Mouse (Mus musculus) embryonic facial prominence, embryonic 10.5 days (tissue): ENCODE measurements around the gene Olfr1106. TPM values are rescaled to one million over a fixed set of nuclear protein-coding genes. Genes with fewer than 3 reads are reported as not detected.

ENCODE experiments used
- DNase-seq: peaks from one replicate; pipeline ENCODE4 v3.0.0-alpha.2; 2017; ENCODE audit warnings: low spot score
- H3K27ac ChIP-seq: fragments of 300-500 bp; sonication (generic); replicated peaks from 2 replicates; pipeline ENCODE4 v1.5.1; 2016; ENCODE audit warnings: mild to moderate bottlenecking
- H3K27me3 ChIP-seq: fragments of 300-500 bp; sonication (generic); replicated peaks from 2 replicates; pipeline ENCODE4 v1.6.1; 2016; ENCODE audit warnings: low read depth, mild to moderate bottlenecking; ENCODE audit not compliant: poor library complexity, severe bottlenecking
- H3K36me3 ChIP-seq: fragments of 300-500 bp; sonication (generic); replicated peaks from 2 replicates; pipeline ENCODE4 v1.6.1; 2016; ENCODE audit warnings: mild to moderate bottlenecking, moderate library complexity
- H3K4me1 ChIP-seq: fragments of 300-500 bp; sonication (generic); 2 replicates; pipeline ENCODE4 v1.6.1; 2016
- H3K4me3 ChIP-seq: fragments of 300-500 bp; sonication (generic); 2 replicates; pipeline ENCODE4 v1.5.1; 2016; ENCODE audit warnings: mild to moderate bottlenecking, moderate library complexity
- H3K9me3 ChIP-seq: fragments of 300-500 bp; sonication (generic); 2 replicates; pipeline ENCODE4 v1.6.1; 2016; ENCODE audit warnings: mild to moderate bottlenecking
- WGBS: fragments of 180-500 bp; shearing (Covaris S2); methylation state at CpG from one replicate; pipeline ENCODE4 v1.1.7; 2016; 5-methylcytosine and 5-hydroxymethylcytosine counted together
- polyA plus RNA-seq: library from polyadenylated mRNA; unstranded; fragments of >200 nt; fragmentation: Nextera tagmentation; extraction: Ambion mirVana; gene quantifications from 2 replicates; pipeline ENCODE4 v1.2.1, GENCODE M21; 2016

Olfr1106 gene
- polyA plus RNA-seq: not detected in 2 replicates

DNA sequence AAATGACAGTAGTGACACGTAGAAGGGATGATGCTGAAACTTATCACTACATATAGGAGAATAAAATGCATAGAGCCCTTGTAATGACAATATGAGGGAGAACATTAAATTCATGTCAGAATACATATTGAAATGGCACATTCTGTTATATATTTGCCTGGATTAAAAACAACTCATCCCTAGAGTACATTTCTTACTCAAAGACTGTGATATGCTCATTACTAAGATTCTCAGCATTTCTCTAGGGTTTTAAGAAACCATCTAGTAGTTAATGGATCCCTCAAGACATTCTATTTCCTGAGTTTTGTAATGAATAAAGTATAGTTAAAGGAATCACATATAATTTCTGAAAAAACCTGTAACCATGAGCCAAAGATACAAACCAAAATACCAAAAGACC, at the start of gene Olfr1106:
Olfr1106 (minus strand) TSS at position 101 of the 400 bp plus-strand sequence.
- Histone ChIP-seq H3K27ac (no peak within 1 kb of the TSS), H3K36me3 (no peaks in the 10 kb centered on the region), H3K4me1 (no peaks in the 10 kb centered on the region), H3K9me3 (no peaks in the 10 kb centered on the region), H3K4me3 (no peak within 1 kb of the TSS), H3K27me3 (no peaks in the 10 kb centered on the region)
- no peak for DNase-seq
- WGBS: 85% methylated on average over 1 of the region's 1 CpGs

- DNase-seq: no peak
- WGBS: 73% methylated on average over 1 of the region's 1 CpGs
- Histone ChIP-seq H3K27ac (no peak within 1 kb of the TSS), H3K27me3 (no peaks in the 10 kb centered on the region), H3K4me1 (no peaks in the 10 kb centered on the region), H3K36me3 (no peaks in the 10 kb centered on the region), H3K4me3 (no peak within 1 kb of the TSS), H3K9me3 (no peaks in the 10 kb centered on the region)
Observed at GRCm38 (mm10) chr2:87095908-87096307, 43.8 kb upstream of the Olfr1106 start, which contains the start of gene Olfr1109. Olfr1109 (minus strand) TSS chr2:87096008.

DNA sequence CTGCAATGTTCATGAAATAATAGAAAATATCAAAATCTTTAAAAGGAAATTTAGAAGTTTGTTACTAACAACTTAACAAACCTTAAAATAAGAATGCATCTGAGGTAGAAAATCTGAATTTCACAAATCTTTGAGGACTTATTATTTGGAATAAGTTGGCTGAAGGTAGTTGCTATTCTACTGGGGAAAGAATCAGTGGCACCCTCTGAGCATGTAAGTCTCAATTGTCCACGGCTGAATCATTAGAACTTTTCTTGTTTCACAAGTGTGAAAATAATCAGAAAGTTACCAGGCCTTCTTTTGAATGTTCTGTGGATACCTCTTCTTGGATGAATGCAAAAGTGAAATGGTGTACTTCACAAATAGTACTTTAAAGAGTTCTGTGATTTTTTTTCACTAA, 23.6 kb upstream of the Olfr1106 start, which contains the start of gene Olfr1107:
Olfr1107 (minus strand) TSS at position 101 of the 400 bp plus-strand sequence.
- no peaks in the 10 kb centered on the region for H3K4me1 ChIP-seq
- no peak within 1 kb of the TSS for H3K4me3 ChIP-seq
- no peaks in the 10 kb centered on the region for H3K27me3 ChIP-seq
- no peaks in the 10 kb centered on the region for H3K36me3 ChIP-seq
- no peak for DNase-seq
- H3K9me3 ChIP-seq: no peaks in the 10 kb centered on the region
- WGBS: 85% methylated on average over 1 of the region's 1 CpGs
- no peak within 1 kb of the TSS for H3K27ac ChIP-seq

GRCm38 (mm10) chr2:87036431-87036830, 15.6 kb downstream of the Olfr1106 start, which contains the start of gene Olfr1105:
Olfr1105 (minus strand) TSS chr2:87036531.
- Histone ChIP-seq H3K36me3 (no peaks in the 10 kb centered on the region), H3K4me3 (no peak within 1 kb of the TSS), H3K27ac (no peak within 1 kb of the TSS), H3K27me3 (no peaks in the 10 kb centered on the region), H3K4me1 (no peaks in the 10 kb centered on the region), H3K9me3 (no peaks in the 10 kb centered on the region)
- no peak for DNase-seq

- H3K27ac ChIP-seq: no peak within 1 kb of the TSS
- no peaks in the 10 kb centered on the region for H3K9me3 ChIP-seq
- WGBS: 81% methylated on average over 1 of the region's 1 CpGs
- H3K36me3 ChIP-seq: no peaks in the 10 kb centered on the region
- no peak within 1 kb of the TSS for H3K4me3 ChIP-seq
- no peaks in the 10 kb centered on the region for H3K27me3 ChIP-seq
- no peak for DNase-seq
- H3K4me1 ChIP-seq: no peaks in the 10 kb centered on the region
Observed at GRCm38 (mm10) chr2:87026980-87027379, 25.1 kb downstream of the Olfr1106 start, which contains the start of gene Olfr1104. Olfr1104 (minus strand) TSS chr2:87027080.

DNA sequence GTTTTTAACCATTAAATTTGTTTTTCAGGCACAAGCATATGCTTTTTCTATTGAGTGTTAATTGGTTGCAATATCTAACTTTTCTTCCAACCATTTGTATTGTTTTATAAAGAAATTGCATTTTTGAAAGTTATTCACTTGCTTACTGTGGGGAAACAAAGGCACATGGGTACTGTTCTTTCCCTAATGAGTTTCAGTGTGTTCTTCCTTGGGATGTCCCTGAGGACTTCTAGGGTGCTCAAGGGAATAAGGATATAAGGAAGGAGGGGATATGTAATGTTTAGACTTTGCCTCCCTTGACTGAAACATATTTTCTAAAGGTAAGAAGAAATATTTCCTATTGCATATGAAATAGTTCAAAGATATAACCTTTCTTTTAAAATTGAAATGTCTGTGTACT, 54.0 kb downstream of the Olfr1106 start, which contains the start of gene Olfr1102:
Olfr1102 (plus strand) TSS at position 301 of the 400 bp plus-strand sequence.
- H3K4me3 ChIP-seq: no peak within 1 kb of the TSS
- no peaks in the 10 kb centered on the region for H3K36me3 ChIP-seq
- DNase-seq: no peak
- H3K27ac ChIP-seq: no peak within 1 kb of the TSS
- H3K9me3 ChIP-seq: no peaks in the 10 kb centered on the region
- H3K4me1 ChIP-seq: no peaks in the 10 kb centered on the region
- no peaks in the 10 kb centered on the region for H3K27me3 ChIP-seq

Other genes starting within 250 kb of the Olfr1106 start
- not detected in 2 replicates for gene Olfr141, start 242.3 kb downstream of the Olfr1106 start, polyA plus RNA-seq
- gene Olfr1094, start 227.6 kb downstream of the Olfr1106 start, polyA plus RNA-seq: not detected in 2 replicates
- not detected in 2 replicates for gene Olfr1095, start 200.6 kb downstream of the Olfr1106 start, polyA plus RNA-seq
- gene Gm13723, start 177.5 kb downstream of the Olfr1106 start, polyA plus RNA-seq: not detected in 2 replicates
- gene Olfr1097, start 160.1 kb downstream of the Olfr1106 start, polyA plus RNA-seq: not detected in 2 replicates
- gene Olfr1098, start 127.7 kb downstream of the Olfr1106 start, polyA plus RNA-seq: not detected in 2 replicates
- gene Olfr1099, start 91.6 kb downstream of the Olfr1106 start, polyA plus RNA-seq: not detected in 2 replicates
- gene Olfr1100, start 72.3 kb downstream of the Olfr1106 start, polyA plus RNA-seq: not detected in 2 replicates
- gene Olfr1101, start 61.1 kb downstream of the Olfr1106 start, polyA plus RNA-seq: not detected in 2 replicates
- gene Olfr1102, start 53.9 kb downstream of the Olfr1106 start, polyA plus RNA-seq: not detected in 2 replicates
- not detected in 2 replicates for gene Olfr1104, start 25.2 kb downstream of the Olfr1106 start, polyA plus RNA-seq
- not detected in 2 replicates for gene Olfr1105, start 15.7 kb downstream of the Olfr1106 start, polyA plus RNA-seq
- gene Olfr1107, start 23.5 kb upstream of the Olfr1106 start, polyA plus RNA-seq: not detected in 2 replicates
- not detected in 2 replicates for gene Olfr1109, start 43.7 kb upstream of the Olfr1106 start, polyA plus RNA-seq
- not detected in 2 replicates for gene Olfr259, start 62.3 kb upstream of the Olfr1106 start, polyA plus RNA-seq
- not detected in 2 replicates for gene Olfr1110, start 88.0 kb upstream of the Olfr1106 start, polyA plus RNA-seq
- gene Olfr1111, start 100.4 kb upstream of the Olfr1106 start, polyA plus RNA-seq: not detected in 2 replicates
- not detected in 2 replicates for gene Olfr1112, start 135.5 kb upstream of the Olfr1106 start, polyA plus RNA-seq
- gene Olfr1113, start 156.7 kb upstream of the Olfr1106 start, polyA plus RNA-seq: not detected in 2 replicates
- gene Olfr1115, start 195.7 kb upstream of the Olfr1106 start, polyA plus RNA-seq: not detected in 2 replicates
- not detected in 2 replicates for gene Olfr1116, start 215.3 kb upstream of the Olfr1106 start, polyA plus RNA-seq